Mouse (Mus musculus) erythroblast, embryonic 14.5 days (primary cell): ENCODE results near the gene Shroom3.

Source experiments
- GATA1 ChIP-seq: IDR thresholded peaks from 2 replicates; pipeline ENCODE4 v1.6.1; 2012; ENCODE audit warnings: low read length, inconsistent platforms, mixed read lengths
- TAL1 ChIP-seq: IDR thresholded peaks from 3 replicates; pipeline ENCODE4 v1.6.1; 2012; ENCODE audit warnings: low read length, inconsistent platforms, mixed read lengths

DNA sequence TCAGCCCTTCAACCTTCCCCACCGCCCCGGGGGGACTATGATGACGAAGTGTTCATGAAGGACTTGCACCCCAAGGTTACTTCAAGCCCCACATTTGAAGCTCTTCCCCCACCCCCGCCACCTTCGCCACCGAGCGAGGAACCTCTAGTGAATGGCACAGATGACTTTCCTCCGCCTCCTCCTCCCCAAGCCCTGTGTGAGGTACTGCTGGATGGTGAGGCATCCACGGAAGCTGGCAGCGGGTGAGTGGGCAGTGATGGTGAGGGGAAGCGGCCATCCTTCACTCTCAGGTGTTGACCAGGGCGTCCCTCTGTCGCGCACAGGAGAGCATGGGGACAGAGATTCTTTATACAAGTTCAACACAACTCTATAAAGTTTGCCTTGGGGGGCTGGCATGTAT lies 267.8 kb downstream of the Shroom3 start:
- TF ChIP-seq TAL1 (no peak), GATA1 (no peak)
